Mouse (Mus musculus) CH12.LX (cell line): ENCODE measurements at regions not wholly inside any gene's neighbourhood (a gene's known extent, or its start where the extent isn't known, plus 50 kb on each side); places are given as distances from the start of the nearest gene placed in this dataset.

Experiments
- DNase-seq: peaks from one replicate; pipeline ENCODE4 v3.0.0-alpha.2; 2013; ENCODE audit errors: extremely low read depth
- H3K27ac ChIP-seq: 2 replicates; pipeline ENCODE4 v1.5.1; 2012; ENCODE audit warnings: low read depth, mild to moderate bottlenecking, control low read depth, moderate library complexity; ENCODE audit not compliant: insufficient read depth
- H3K27me3 ChIP-seq: replicated peaks from 2 replicates; pipeline ENCODE3; 2012; ENCODE audit warnings: inconsistent platforms
- H3K36me3 ChIP-seq, 2 experiments: replicated peaks in 1 of 2; 2 replicates each; pipeline versions ENCODE3 to v1.6.1; 2012; ENCODE audit warnings: inconsistent platforms in 1 of 2, low read length in 1 of 2, mild to moderate bottlenecking in 1 of 2, mixed read lengths in 1 of 2, moderate library complexity in 1 of 2; ENCODE audit not compliant: control insufficient read depth in 1 of 2, insufficient read depth in 1 of 2
- H3K4me1 ChIP-seq, 2 experiments: 2 replicates each; pipeline ENCODE4 v1.6.1; 2012; ENCODE audit warnings: inconsistent platforms in 1 of 2, moderate library complexity in 1 of 2; ENCODE audit not compliant: insufficient read depth in 2 of 2, control insufficient read depth in 1 of 2
- H3K4me2 ChIP-seq: 2 replicates; pipeline ENCODE4 v1.6.1; 2012; ENCODE audit warnings: low read depth, mild to moderate bottlenecking, control low read depth; ENCODE audit not compliant: poor library complexity, insufficient read depth, severe bottlenecking
- H3K4me3 ChIP-seq, 3 experiments: fragments of 150-350 bp in 1 of 3; sonication (generic) in 1 of 3; replicated peaks in 1 of 3; 2 replicates each; pipeline versions ENCODE3 to v1.5.1; 2011 to 2012; ENCODE audit warnings: low read depth in 2 of 3, low read length in 2 of 3, mild to moderate bottlenecking in 2 of 3, moderate library complexity in 2 of 3, control low read depth in 1 of 3, improper control_type of control experiment in 1 of 3, inconsistent platforms in 1 of 3, mixed read lengths in 1 of 3; ENCODE audit not compliant: poor library complexity in 1 of 3
- H3K79me2 ChIP-seq: replicated peaks from 2 replicates; pipeline ENCODE4 v1.6.1; 2012; ENCODE audit warnings: mild to moderate bottlenecking, moderate library complexity; ENCODE audit not compliant: control insufficient read depth, poor library complexity, insufficient read depth, severe bottlenecking; ENCODE audit errors: extremely low read depth
- H3K9ac ChIP-seq: 2 replicates; pipeline ENCODE4 v1.6.1; 2012; ENCODE audit warnings: low read depth, mild to moderate bottlenecking, control low read depth, moderate library complexity; ENCODE audit not compliant: insufficient read depth
- H3K9me3 ChIP-seq: replicated peaks from 2 replicates; pipeline ENCODE3; 2012; ENCODE audit warnings: low read length, inconsistent platforms, mixed read lengths
- BHLHE40 ChIP-seq: IDR thresholded peaks from 2 replicates; pipeline ENCODE4 v1.6.1; 2011; ENCODE audit warnings: mild to moderate bottlenecking, low read depth, low read length, improper control_type of control experiment
- CHD1 ChIP-seq: IDR thresholded peaks from 2 replicates; pipeline ENCODE4 v1.6.1; 2012; ENCODE audit warnings: low read depth, low read length, improper control_type of control experiment, inconsistent platforms
- CHD2 ChIP-seq: IDR thresholded peaks from 2 replicates; pipeline ENCODE4 v1.6.1; 2011; ENCODE audit warnings: low read length, improper control_type of control experiment
- E2F4 ChIP-seq: IDR thresholded peaks from 2 replicates; pipeline ENCODE4 v1.6.1; 2011; ENCODE audit warnings: low read depth, low read length, improper control_type of control experiment; ENCODE audit not compliant: insufficient replicate concordance
- ELF1 ChIP-seq: IDR thresholded peaks from 2 replicates; pipeline ENCODE4 v1.6.1; 2014; ENCODE audit warnings: low read depth, mild to moderate bottlenecking, inconsistent platforms, low read length, improper control_type of control experiment
- EP300 ChIP-seq: IDR thresholded peaks from 2 replicates; pipeline ENCODE4 v1.6.1; 2011; ENCODE audit warnings: low read length, improper control_type of control experiment
- ETS1 ChIP-seq: conservative IDR thresholded peaks from 2 replicates; pipeline ENCODE4 v1.6.1; 2012; ENCODE audit warnings: low read depth, mild to moderate bottlenecking, inconsistent platforms, low read length, improper control_type of control experiment, moderate library complexity
- IRF4 ChIP-seq: IDR thresholded peaks from 2 replicates; pipeline ENCODE4 v1.6.1; 2014; ENCODE audit warnings: low read depth, mild to moderate bottlenecking, inconsistent platforms, low read length, improper control_type of control experiment
- JUN ChIP-seq: IDR thresholded peaks from 2 replicates; pipeline ENCODE4 v1.6.1; 2011; ENCODE audit warnings: low read depth, mild to moderate bottlenecking, low read length, improper control_type of control experiment, moderate library complexity; ENCODE audit not compliant: insufficient read depth
- JUND ChIP-seq: conservative IDR thresholded peaks from 2 replicates; pipeline ENCODE4 v1.6.1; 2011; ENCODE audit warnings: low read depth, low read length, improper control_type of control experiment
- KAT2A ChIP-seq: IDR thresholded peaks from 2 replicates; pipeline ENCODE4 v1.6.1; 2012; ENCODE audit warnings: low read length, improper control_type of control experiment, inconsistent platforms; ENCODE audit not compliant: insufficient replicate concordance
- MAFK ChIP-seq: IDR thresholded peaks from 2 replicates; pipeline ENCODE4 v1.6.1; 2011; ENCODE audit warnings: low read length, improper control_type of control experiment; ENCODE audit not compliant: insufficient replicate concordance
- MAX ChIP-seq: IDR thresholded peaks from 2 replicates; pipeline ENCODE4 v1.6.1; 2011; ENCODE audit warnings: low read length, improper control_type of control experiment
- MAZ ChIP-seq: IDR thresholded peaks from 2 replicates; pipeline ENCODE4 v1.6.1; 2012; ENCODE audit warnings: low read depth, mild to moderate bottlenecking, inconsistent platforms, low read length, improper control_type of control experiment, moderate library complexity
- MEF2A ChIP-seq: IDR thresholded peaks from 2 replicates; pipeline ENCODE4 v1.6.1; 2014; ENCODE audit warnings: low read depth, mild to moderate bottlenecking, inconsistent platforms, low read length, improper control_type of control experiment, borderline replicate concordance
- MXI1 ChIP-seq: IDR thresholded peaks from 2 replicates; pipeline ENCODE4 v1.6.1; 2011; ENCODE audit warnings: mild to moderate bottlenecking, low read depth, low read length, improper control_type of control experiment
- MYC ChIP-seq: IDR thresholded peaks from 2 replicates; pipeline ENCODE4 v1.6.1; 2011; ENCODE audit warnings: low read depth, mild to moderate bottlenecking, improper control_type of control experiment, low read length
- NELFE ChIP-seq: IDR thresholded peaks from 2 replicates; pipeline ENCODE4 v1.6.1; 2011; ENCODE audit warnings: low read depth, low read length, improper control_type of control experiment
- NRF1 ChIP-seq: IDR thresholded peaks from 2 replicates; pipeline ENCODE4 v1.6.1; 2014; ENCODE audit warnings: low read depth, mild to moderate bottlenecking, inconsistent platforms, low read length, improper control_type of control experiment, moderate library complexity
- PAX5 ChIP-seq: IDR thresholded peaks from 2 replicates; pipeline ENCODE4 v1.6.1; 2012; ENCODE audit warnings: low read length, inconsistent platforms, mixed read lengths
- POLR2A ChIP-seq: IDR thresholded peaks from 2 replicates; pipeline ENCODE4 v1.6.1; 2011; ENCODE audit warnings: low read depth, mild to moderate bottlenecking, improper control_type of control experiment, low read length
- POLR2AphosphoS2 ChIP-seq: IDR thresholded peaks from 2 replicates; pipeline ENCODE4 v1.6.1; 2011; ENCODE audit warnings: low read depth, low read length, improper control_type of control experiment
- RCOR1 ChIP-seq: conservative IDR thresholded peaks from 2 replicates; pipeline ENCODE4 v1.6.1; 2012; ENCODE audit warnings: low read depth, mild to moderate bottlenecking, inconsistent platforms, low read length, improper control_type of control experiment
- SIN3A ChIP-seq: IDR thresholded peaks from 2 replicates; pipeline ENCODE4 v1.6.1; 2012; ENCODE audit warnings: low read length, improper control_type of control experiment, inconsistent platforms
- TCF12 ChIP-seq: IDR thresholded peaks from 2 replicates; pipeline ENCODE4 v1.6.1; 2014; ENCODE audit warnings: low read depth, mild to moderate bottlenecking, inconsistent platforms, low read length, improper control_type of control experiment
- UBTF ChIP-seq: IDR thresholded peaks from 2 replicates; pipeline ENCODE4 v1.6.1; 2012; ENCODE audit warnings: low read depth, mild to moderate bottlenecking, inconsistent platforms, low read length, improper control_type of control experiment, moderate library complexity
- USF1 ChIP-seq: IDR thresholded peaks from 2 replicates; pipeline ENCODE4 v1.6.1; 2014; ENCODE audit warnings: low read depth, mild to moderate bottlenecking, inconsistent platforms, low read length, improper control_type of control experiment
- USF2 ChIP-seq: conservative IDR thresholded peaks from 2 replicates; pipeline ENCODE4 v1.6.1; 2011; ENCODE audit warnings: low read depth, low read length, improper control_type of control experiment
- ZC3H11A ChIP-seq: IDR thresholded peaks from 2 replicates; pipeline ENCODE4 v1.6.1; 2012; ENCODE audit warnings: low read depth, mild to moderate bottlenecking, inconsistent platforms, low read length, improper control_type of control experiment
- ZMIZ1 ChIP-seq: IDR thresholded peaks from 2 replicates; pipeline ENCODE4 v1.6.1; 2012; ENCODE audit warnings: low read depth, mild to moderate bottlenecking, inconsistent platforms, low read length, improper control_type of control experiment
- dilution Hi-C: fragments of 300-500 bp; cut with MboI; formaldehyde crosslinking; loops from 2 replicates; pipeline ENCODE4 v1.14.3; 2020; ENCODE audit warnings: low sequenced_read_pairs; ENCODE audit not compliant: extremely low pct_unique_long_range_greater_than_20kb, extremely low pct_ligation_motif_present
- in situ Hi-C: fragments of 300-500 bp; cut with MboI; formaldehyde crosslinking; loops from 3 replicates; pipeline ENCODE4 v1.14.3; 2019; ENCODE audit warnings: low sequenced_read_pairs, low pct_ligation_motif_present, low pct_unique_long_range_greater_than_20kb, mixed read lengths

DNA sequence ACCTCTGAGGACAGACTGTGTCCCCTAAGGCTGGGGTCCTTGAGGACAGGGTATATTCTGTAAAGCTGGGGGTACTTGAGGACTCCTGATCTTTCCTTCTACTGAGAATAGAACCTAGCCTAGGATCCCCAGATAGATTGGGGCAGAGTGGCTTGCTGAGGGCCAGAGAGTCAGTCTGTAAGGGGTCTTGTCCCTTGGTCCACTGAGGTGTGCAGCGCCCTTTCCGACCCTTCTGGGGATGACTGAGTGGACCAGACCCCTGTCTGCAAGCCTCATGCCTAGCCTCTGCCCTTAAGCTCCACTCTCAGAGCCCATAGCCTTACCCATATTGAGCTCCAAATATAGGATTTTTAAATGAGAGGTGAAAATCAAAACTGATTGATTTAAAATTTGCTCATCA, 152.2 kb upstream of the Mocs1 start:
- Histone ChIP-seq H3K4me1 (no peaks in the 10 kb centered on the region), H3K4me2 (no peak overlapping the region), H3K27ac (no peak overlapping the region), H3K79me2 (no peaks in the 10 kb centered on the region), H3K4me3 (no peak overlapping the region), H3K36me3 (no peaks in the 10 kb centered on the region), H3K9me3 (peaks cover 84% of the 10 kb centered on the region), H3K9ac (no peak overlapping the region), H3K27me3 (no peaks in the 10 kb centered on the region)
- no peak for DNase-seq
- in situ Hi-C loops = no loop called here
- TF ChIP-seq ELF1 = no peak
- no peak for TF ChIP-seq NELFE
- TF ChIP-seq KAT2A = no peak
- TF ChIP-seq IRF4 = no peak
- TF ChIP-seq POLR2A = no peak
- TF ChIP-seq ZMIZ1 = no peak
- TF ChIP-seq MXI1 = no peak
- TF ChIP-seq PAX5 = no peak
- TF ChIP-seq BHLHE40 = no peak
- TF ChIP-seq USF2 = no peak
- TF ChIP-seq ETS1 = no peak
- TF ChIP-seq MEF2A = no peak
- TF ChIP-seq MAX = no peak
- TF ChIP-seq UBTF = no peak
- TF ChIP-seq USF1 = no peak
- no peak for TF ChIP-seq TCF12
- TF ChIP-seq JUN = no peak
- no peak for TF ChIP-seq E2F4
- no peak for TF ChIP-seq SIN3A
- dilution Hi-C loops = no loop called here

- dilution Hi-C loops = no loop called here
- TF ChIP-seq IRF4 (no peak), ZC3H11A (no peak), EP300 (no peak), POLR2A (no peak), SIN3A (no peak), CHD2 (no peak), JUND (no peak), POLR2AphosphoS2 (no peak), NRF1 (no peak), KAT2A (no peak), MAFK (no peak), MAX (no peak), MYC (no peak), CHD1 (no peak), TCF12 (no peak), MAZ (no peak), RCOR1 (no peak)
- TF ChIP-seq, all 38 proteins: peak for 0
- in situ Hi-C loops = no loop called here
Measured at GRCm38 (mm10) chr17:49278541-49278940, 149.6 kb upstream of the Mocs1 start.

More at GRCm38 (mm10) chr17:49278541-49278940, 149.6 kb upstream of the Mocs1 start:
- Histone ChIP-seq H3K4me2 (no peak overlapping the region), H3K9ac (no peak overlapping the region), H3K9me3 (peaks cover 81% of the 10 kb centered on the region), H3K36me3 (no peaks in the 10 kb centered on the region), H3K27ac (no peak overlapping the region), H3K27me3 (no peaks in the 10 kb centered on the region), H3K79me2 (no peaks in the 10 kb centered on the region), H3K4me1 (no peaks in the 10 kb centered on the region), H3K4me3 (no peak overlapping the region)
- DNase-seq = no peak
